Mouse (Mus musculus) liver, adult 2 months (tissue): Measurements from ENCODE around the gene 2410137M14Rik.

ENCODE experiments used
- CTCF ChIP-seq: fragments of 200-500 bp; IDR thresholded peaks from 2 replicates; pipeline ENCODE4 v1.5.1; 2011; ENCODE audit warnings: low read depth, low read length, control low read depth
- POLR2A ChIP-seq: fragments of 200-500 bp; IDR thresholded peaks from 2 replicates; pipeline ENCODE4 v1.6.1; 2011; ENCODE audit warnings: low read length, control low read depth; ENCODE audit not compliant: insufficient read depth; ENCODE audit errors: extremely low read depth

DNA sequence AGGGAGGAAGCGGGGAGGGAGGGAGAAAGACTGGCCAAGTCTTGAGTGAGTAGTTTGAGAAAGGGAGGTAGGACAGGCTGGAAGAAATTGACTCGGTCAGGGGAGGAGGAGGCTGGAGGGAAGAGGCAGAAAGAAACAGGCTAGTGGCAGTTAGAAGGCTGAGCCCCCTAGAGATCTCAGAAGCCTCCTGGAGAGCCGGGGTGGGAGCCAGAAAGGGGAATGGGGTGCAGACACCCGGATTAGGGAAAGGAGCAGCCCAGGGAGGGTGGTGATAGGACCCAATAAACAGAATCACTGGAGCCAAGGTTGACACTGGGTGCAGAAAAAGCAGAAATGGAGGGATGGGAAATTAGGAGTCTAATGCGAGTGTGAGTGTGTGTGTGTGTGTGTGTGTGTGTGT is 37.3 kb downstream of the 2410137M14Rik start:
- TF ChIP-seq CTCF (no peak), POLR2A (no peak)
